Mouse (Mus musculus): Measurements from ENCODE around the gene Tst. TPM values are rescaled to one million over a fixed set of nuclear protein-coding genes. Genes with fewer than 3 reads are reported as not detected.
A peak's percentile ranks its signal among the peaks of the same experiment; 100 is the strongest.

Tst gene
- polyA plus RNA-seq (2014; fragmentation: Nextera tagmentation; extraction: Ambion mirVana): 10.9 and 15.9 TPM in 2 replicates

DNA sequence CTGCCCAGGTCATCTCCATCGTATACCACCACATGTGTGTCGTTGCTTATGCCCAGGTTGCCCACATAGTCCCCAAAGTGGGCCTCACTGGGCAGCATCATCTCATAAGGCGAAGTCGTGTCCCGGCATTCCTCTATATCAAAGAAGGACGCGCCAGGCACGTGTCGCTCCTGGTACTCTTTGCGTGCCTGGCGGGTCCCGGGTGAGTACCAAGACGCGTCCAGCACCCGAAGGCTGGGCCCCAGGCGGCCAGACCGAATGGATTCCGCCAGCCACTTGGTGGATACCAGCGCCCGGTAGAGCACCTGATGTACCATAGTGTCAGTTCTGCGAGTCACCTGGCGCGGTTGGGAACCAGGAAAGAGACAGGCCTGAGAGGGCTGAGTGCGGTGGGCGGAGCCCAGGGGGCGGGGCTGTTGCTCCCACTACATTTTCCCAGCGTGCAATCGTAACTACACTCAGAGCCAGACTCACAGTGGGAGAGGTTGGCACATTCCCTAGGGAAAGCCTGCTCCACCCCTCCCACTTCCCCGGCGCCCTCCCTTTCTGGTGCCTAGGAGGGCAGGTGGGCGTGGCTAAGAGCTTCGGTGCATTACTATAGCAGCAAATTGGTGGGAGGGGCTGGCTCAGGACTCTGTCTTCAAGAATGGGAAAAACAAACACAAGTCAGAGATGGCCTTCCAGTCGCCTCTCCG, at the start of gene Tst:
TSS of gene Tst (minus strand) at position 391 of the 695 bp plus-strand sequence.
- WGBS: 2% methylated on average over 34 of the region's 34 CpGs
- Histone ChIP-seq H3K4me3 (ENCODE audit: low read depth, low read length) (peak within 1 kb of the TSS; percentile 74), H3K4me1 (replicated peaks; ENCODE audit: control insufficient read depth, insufficient read depth, low read length) (peaks cover 9% of the 10 kb centered on the region; the same call in 1 of the 2 replicates), H3K27me3 (replicated peaks; ENCODE audit: control insufficient read depth, insufficient read depth, low read length) (peaks cover 32% of the 10 kb centered on the region), H3K27ac (ENCODE audit: low read depth) (peak within 1 kb of the TSS; percentile 92), H3K36me3 (ENCODE audit: control insufficient read depth, insufficient read depth, low read length) (no peaks in the 10 kb centered on the region), H3K9me3 (ENCODE audit: control insufficient read depth, low read length) (no peaks in the 10 kb centered on the region), H3K9ac (ENCODE audit: low read length) (peak within 1 kb of the TSS; percentile 72), H3K4me2 (ENCODE audit: low read length) (peak within 1 kb of the TSS; percentile 98)
- ATAC-seq (replicated peaks; ENCODE audit: low FRiP score, low TSS enrichment, low read depth) (peak; percentile 78), DNase-seq (ENCODE audit: low spot score) (peak; percentile 89)

- no peaks in the 10 kb centered on the region for H3K4me1 ChIP-seq (replicated peaks; ENCODE audit: control insufficient read depth, insufficient read depth, low read length)
- H3K9ac ChIP-seq (ENCODE audit: low read length): no peak overlapping the region
- 71% methylated on average over 4 of the region's 4 CpGs for WGBS
Measured at GRCm38 (mm10) chr15:78455168-78455567, 49.5 kb upstream of the Tst start.

DNA sequence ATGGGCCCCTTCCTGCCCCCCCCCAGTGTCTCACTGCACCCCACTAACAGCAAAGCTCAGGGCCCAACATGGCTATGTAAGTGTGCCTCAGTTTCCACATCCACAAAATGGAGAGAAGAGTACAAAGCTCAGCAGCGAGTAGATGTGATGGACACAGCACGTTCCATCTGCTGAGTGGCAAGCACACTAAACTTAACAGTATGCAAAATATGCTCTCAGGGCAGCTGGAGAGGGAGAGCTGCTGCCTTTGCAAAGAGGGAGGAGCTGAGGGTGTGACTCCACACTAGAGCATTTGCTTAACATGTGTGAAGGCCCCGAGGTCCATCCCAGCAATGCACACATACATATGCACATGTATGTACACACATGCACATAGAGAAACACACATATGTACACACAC, 47.2 kb upstream of the Tst start:
- WGBS: 82% methylated on average over 3 of the region's 3 CpGs
- H3K36me3 ChIP-seq (ENCODE audit: control insufficient read depth, insufficient read depth, low read length): no peaks in the 10 kb centered on the region
- ATAC-seq (replicated peaks; ENCODE audit: low FRiP score, low TSS enrichment, low read depth) (no peak), DNase-seq (ENCODE audit: low spot score) (no peak)
- peaks cover 11% of the 10 kb centered on the region; the same call in 1 of the 2 replicates for H3K4me1 ChIP-seq (replicated peaks; ENCODE audit: control insufficient read depth, insufficient read depth, low read length)
- no peaks in the 10 kb centered on the region for H3K27me3 ChIP-seq (replicated peaks; ENCODE audit: control insufficient read depth, insufficient read depth, low read length)
- no peaks in the 10 kb centered on the region for H3K9me3 ChIP-seq (ENCODE audit: control insufficient read depth, low read length)
- H3K9ac ChIP-seq (ENCODE audit: low read length): no peak overlapping the region
- H3K27ac ChIP-seq (ENCODE audit: low read depth): no peak overlapping the region
- no peak overlapping the region for H3K4me2 ChIP-seq (ENCODE audit: low read length)
- H3K4me3 ChIP-seq (ENCODE audit: low read depth, low read length): no peak overlapping the region

More at GRCm38 (mm10) chr15:78455168-78455567, 49.5 kb upstream of the Tst start:
- Histone ChIP-seq H3K9me3 (ENCODE audit: control insufficient read depth, low read length) (no peaks in the 10 kb centered on the region), H3K4me2 (ENCODE audit: low read length) (no peak overlapping the region), H3K27ac (ENCODE audit: low read depth) (no peak overlapping the region), H3K36me3 (ENCODE audit: control insufficient read depth, insufficient read depth, low read length) (no peaks in the 10 kb centered on the region), H3K4me3 (ENCODE audit: low read depth, low read length) (no peak overlapping the region), H3K27me3 (replicated peaks; ENCODE audit: control insufficient read depth, insufficient read depth, low read length) (no peaks in the 10 kb centered on the region)
- no peak for ATAC-seq (replicated peaks; ENCODE audit: low FRiP score, low TSS enrichment, low read depth)
- no peak for DNase-seq (ENCODE audit: low spot score)

DNA sequence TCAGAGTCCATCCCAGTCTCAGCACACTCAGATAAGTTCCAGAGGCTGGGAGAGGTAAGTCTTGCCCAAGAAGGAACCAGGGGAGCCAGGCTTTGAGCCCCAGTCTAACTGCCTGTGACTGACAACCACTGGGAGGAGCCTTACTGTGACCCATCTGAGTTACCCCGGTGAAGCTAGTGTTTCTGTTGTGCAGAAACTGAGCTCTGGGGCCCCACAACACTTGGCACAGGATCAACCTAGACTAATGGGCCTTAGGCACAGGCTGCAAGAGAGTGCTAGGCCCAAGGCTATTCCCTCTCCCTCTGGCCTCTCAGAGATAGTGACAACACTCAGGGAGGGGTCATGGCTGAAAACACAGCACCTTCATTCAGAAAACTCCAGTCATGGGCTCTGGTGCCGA, 45.5 kb upstream of the Tst start:
- no peaks in the 10 kb centered on the region for H3K36me3 ChIP-seq (ENCODE audit: control insufficient read depth, insufficient read depth, low read length)
- H3K27ac ChIP-seq (ENCODE audit: low read depth): no peak overlapping the region
- ATAC-seq (replicated peaks; ENCODE audit: low FRiP score, low TSS enrichment, low read depth): no peak
- H3K4me2 ChIP-seq (ENCODE audit: low read length): no peak overlapping the region
- no peak for DNase-seq (ENCODE audit: low spot score)
- no peak overlapping the region for H3K9ac ChIP-seq (ENCODE audit: low read length)
- H3K4me3 ChIP-seq (ENCODE audit: low read depth, low read length): no peak overlapping the region
- peaks cover 15% of the 10 kb centered on the region; the same call in 1 of the 2 replicates for H3K4me1 ChIP-seq (replicated peaks; ENCODE audit: control insufficient read depth, insufficient read depth, low read length)
- 81% methylated on average over 2 of the region's 2 CpGs for WGBS
- H3K9me3 ChIP-seq (ENCODE audit: control insufficient read depth, low read length): no peaks in the 10 kb centered on the region
- no peaks in the 10 kb centered on the region for H3K27me3 ChIP-seq (replicated peaks; ENCODE audit: control insufficient read depth, insufficient read depth, low read length)

GRCm38 (mm10) chr15:78450419-78450768, 44.7 kb upstream of the Tst start:
- DNase-seq (ENCODE audit: low spot score) (no peak), ATAC-seq (replicated peaks; ENCODE audit: low FRiP score, low TSS enrichment, low read depth) (no peak)
- no peak overlapping the region for H3K27ac ChIP-seq (ENCODE audit: low read depth)
- no peak overlapping the region for H3K4me3 ChIP-seq (ENCODE audit: low read depth, low read length)
- no peak overlapping the region for H3K4me2 ChIP-seq (ENCODE audit: low read length)
- 93% methylated on average over 6 of the region's 6 CpGs for WGBS
- no peaks in the 10 kb centered on the region for H3K27me3 ChIP-seq (replicated peaks; ENCODE audit: control insufficient read depth, insufficient read depth, low read length)
- peaks cover 15% of the 10 kb centered on the region; the same call in 1 of the 2 replicates for H3K4me1 ChIP-seq (replicated peaks; ENCODE audit: control insufficient read depth, insufficient read depth, low read length)
- no peaks in the 10 kb centered on the region for H3K36me3 ChIP-seq (ENCODE audit: control insufficient read depth, insufficient read depth, low read length)
- H3K9ac ChIP-seq (ENCODE audit: low read length): no peak overlapping the region
- no peaks in the 10 kb centered on the region for H3K9me3 ChIP-seq (ENCODE audit: control insufficient read depth, low read length)

- H3K27ac ChIP-seq (ENCODE audit: low read depth): 0 out of 2 replicates have a peak overlapping the region, but pooled peaks have one; percentile 16
- H3K9ac ChIP-seq (ENCODE audit: low read length): no peak overlapping the region
- no peak overlapping the region for H3K4me3 ChIP-seq (ENCODE audit: low read depth, low read length)
- peaks cover 15% of the 10 kb centered on the region; the same call in 1 of the 2 replicates for H3K4me1 ChIP-seq (replicated peaks; ENCODE audit: control insufficient read depth, insufficient read depth, low read length)
- H3K9me3 ChIP-seq (ENCODE audit: control insufficient read depth, low read length): no peaks in the 10 kb centered on the region
- no peak overlapping the region for H3K4me2 ChIP-seq (ENCODE audit: low read length)
- H3K36me3 ChIP-seq (ENCODE audit: control insufficient read depth, insufficient read depth, low read length): no peaks in the 10 kb centered on the region
- DNase-seq (ENCODE audit: low spot score): no peak
- no peaks in the 10 kb centered on the region for H3K27me3 ChIP-seq (replicated peaks; ENCODE audit: control insufficient read depth, insufficient read depth, low read length)
- no peak for ATAC-seq (replicated peaks; ENCODE audit: low FRiP score, low TSS enrichment, low read depth)
- 36% methylated on average over 7 of the region's 7 CpGs for WGBS
Measured at GRCm38 (mm10) chr15:78449694-78450418, 44.1 kb upstream of the Tst start.

- Histone ChIP-seq H3K9me3 (ENCODE audit: control insufficient read depth, low read length) (no peaks in the 10 kb centered on the region), H3K27me3 (replicated peaks; ENCODE audit: control insufficient read depth, insufficient read depth, low read length) (no peaks in the 10 kb centered on the region), H3K9ac (ENCODE audit: low read length) (no peak overlapping the region), H3K4me2 (ENCODE audit: low read length) (no peak overlapping the region), H3K4me1 (replicated peaks; ENCODE audit: control insufficient read depth, insufficient read depth, low read length) (peaks cover 15% of the 10 kb centered on the region; the same call in 1 of the 2 replicates), H3K36me3 (ENCODE audit: control insufficient read depth, insufficient read depth, low read length) (no peaks in the 10 kb centered on the region), H3K4me3 (ENCODE audit: low read depth, low read length) (no peak overlapping the region), H3K27ac (ENCODE audit: low read depth) (no peak overlapping the region)
- 57% methylated on average over 6 of the region's 6 CpGs for WGBS
- DNase-seq (ENCODE audit: low spot score): no peak
- ATAC-seq (replicated peaks; ENCODE audit: low FRiP score, low TSS enrichment, low read depth): no peak
Measured at GRCm38 (mm10) chr15:78449131-78449530, 43.4 kb upstream of the Tst start.

DNA sequence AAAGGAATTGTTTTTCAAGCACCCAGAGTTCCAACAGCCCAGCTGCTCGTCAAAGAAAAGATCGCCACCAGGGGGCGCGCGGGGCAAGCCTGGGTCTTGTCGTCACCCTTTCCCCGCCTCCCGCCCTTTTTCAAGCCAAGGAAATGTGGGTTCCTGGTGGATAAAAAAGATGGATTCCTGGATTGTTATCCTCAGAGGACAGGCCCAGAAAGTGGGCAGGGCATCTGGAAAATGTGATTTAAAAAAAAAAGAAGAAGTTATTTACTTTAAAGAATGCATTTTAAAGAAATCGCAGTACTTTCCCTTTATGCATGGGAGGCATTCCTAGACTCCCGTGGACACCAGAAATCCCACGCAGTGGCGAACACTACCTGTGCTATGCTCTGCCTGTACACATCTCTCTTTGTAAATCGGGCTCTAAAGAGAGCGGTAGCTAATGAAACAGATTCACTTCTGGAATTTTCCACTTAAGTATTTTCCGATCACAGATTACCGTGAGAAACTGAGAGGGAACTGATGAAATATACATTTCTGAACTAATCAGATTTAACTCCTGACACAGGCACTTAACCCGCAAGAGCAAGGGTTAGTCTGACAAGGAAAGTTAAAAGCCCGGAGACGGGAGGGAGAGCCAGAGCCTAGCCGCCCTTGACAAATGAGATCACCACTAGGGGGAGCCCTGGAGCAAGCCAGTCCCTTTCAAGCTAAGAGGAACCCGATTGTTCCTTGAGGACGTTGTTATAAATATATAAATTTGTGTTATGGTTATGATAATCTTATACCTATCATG, 42.2 kb upstream of the Tst start:
- Histone ChIP-seq H3K9me3 (ENCODE audit: control insufficient read depth, low read length) (no peaks in the 10 kb centered on the region), H3K27ac (ENCODE audit: low read depth) (peak overlapping the region; percentile 79), H3K4me1 (replicated peaks; ENCODE audit: control insufficient read depth, insufficient read depth, low read length) (peaks cover 15% of the 10 kb centered on the region; the same call in 1 of the 2 replicates), H3K4me2 (ENCODE audit: low read length) (peak overlapping the region; percentile 72), H3K36me3 (ENCODE audit: control insufficient read depth, insufficient read depth, low read length) (no peaks in the 10 kb centered on the region), H3K4me3 (ENCODE audit: low read depth, low read length) (peak overlapping the region; percentile 28), H3K9ac (ENCODE audit: low read length) (peak overlapping the region; percentile 44), H3K27me3 (replicated peaks; ENCODE audit: control insufficient read depth, insufficient read depth, low read length) (no peaks in the 10 kb centered on the region)
- ATAC-seq (replicated peaks; ENCODE audit: low FRiP score, low TSS enrichment, low read depth) (peak; percentile 71), DNase-seq (ENCODE audit: low spot score) (peak; percentile 100)
- WGBS: 1% methylated on average over 22 of the region's 22 CpGs

All from intestine, embryonic 14.5 days (tissue).